Mouse (Mus musculus) lung, embryonic 16.5 days (tissue): ENCODE measurements around the gene Angpt4. TPM values are rescaled to one million over a fixed set of nuclear protein-coding genes. Genes with fewer than 3 reads are reported as not detected.

Experiments
- microRNA counts: library from miRNA; unstranded; fragments of <30 nt; microRNA quantifications from one replicate; lab custom pipeline; 2016
- microRNA-seq: library from miRNA; unstranded; fragments of <30 nt; microRNA quantifications from one replicate; pipeline ENCODE4, GENCODE M21; 2016
- polyA plus RNA-seq: library from polyadenylated mRNA; unstranded; fragments of >200 nt; fragmentation: Nextera tagmentation; extraction: Ambion mirVana; gene quantifications from 2 replicates; pipeline ENCODE4 v1.2.1, GENCODE M21; 2015

Gene Angpt4
- polyA plus RNA-seq, 1 experiment from 2014 or later = 0.57 TPM

MicroRNA genes within 50 kb of the gene (microRNA counts, 519-probe panel; counts per million panel counts)
- microRNA mmu-miR-1953 (lab: Ali Mortazavi, UCI) = not detected

Small RNA genes within 50 kb of the gene (microRNA-seq; reads per million reads assigned to microRNA genes)
- gene Mir1953 = not detected

Other genes starting within 250 kb of the Angpt4 start
- not detected in 2 replicates for gene Rad21l, start 242.7 kb upstream of the Angpt4 start, polyA plus RNA-seq
- gene Tmem74b, start 209.2 kb upstream of the Angpt4 start, polyA plus RNA-seq = 1.4 and 1.6 TPM in 2 replicates
- gene Psmf1, start 167.0 kb upstream of the Angpt4 start, polyA plus RNA-seq = 37.9 and 40.7 TPM in 2 replicates
- 0.94 and 0.97 TPM in 2 replicates for gene Rspo4, start 68.3 kb upstream of the Angpt4 start, polyA plus RNA-seq
- 33.6 and 34.0 TPM in 2 replicates for gene Fam110a, start 69.0 kb downstream of the Angpt4 start, polyA plus RNA-seq
- 4.7 and 5.9 TPM in 2 replicates for gene Slc52a3, start 85.3 kb downstream of the Angpt4 start, polyA plus RNA-seq
- 0.06 TPM in 1 of 2 replicates, not detected in the other for gene Scrt2, start 170.3 kb downstream of the Angpt4 start, polyA plus RNA-seq
- gene Srxn1, start 194.3 kb downstream of the Angpt4 start, polyA plus RNA-seq = 5.7 and 5.9 TPM in 2 replicates
- 4.7 and 6.1 TPM in 2 replicates for gene Tcf15, start 232.4 kb downstream of the Angpt4 start, polyA plus RNA-seq